Mouse (Mus musculus): ENCODE results near the gene Zkscan4. TPM values are rescaled to one million over a fixed set of nuclear protein-coding genes. Genes with fewer than 3 reads are reported as not detected.

Gene Zkscan4
- not detected in 4 replicates for total RNA-seq (2023; ENCODE audit: inconsistent age)

DNA sequence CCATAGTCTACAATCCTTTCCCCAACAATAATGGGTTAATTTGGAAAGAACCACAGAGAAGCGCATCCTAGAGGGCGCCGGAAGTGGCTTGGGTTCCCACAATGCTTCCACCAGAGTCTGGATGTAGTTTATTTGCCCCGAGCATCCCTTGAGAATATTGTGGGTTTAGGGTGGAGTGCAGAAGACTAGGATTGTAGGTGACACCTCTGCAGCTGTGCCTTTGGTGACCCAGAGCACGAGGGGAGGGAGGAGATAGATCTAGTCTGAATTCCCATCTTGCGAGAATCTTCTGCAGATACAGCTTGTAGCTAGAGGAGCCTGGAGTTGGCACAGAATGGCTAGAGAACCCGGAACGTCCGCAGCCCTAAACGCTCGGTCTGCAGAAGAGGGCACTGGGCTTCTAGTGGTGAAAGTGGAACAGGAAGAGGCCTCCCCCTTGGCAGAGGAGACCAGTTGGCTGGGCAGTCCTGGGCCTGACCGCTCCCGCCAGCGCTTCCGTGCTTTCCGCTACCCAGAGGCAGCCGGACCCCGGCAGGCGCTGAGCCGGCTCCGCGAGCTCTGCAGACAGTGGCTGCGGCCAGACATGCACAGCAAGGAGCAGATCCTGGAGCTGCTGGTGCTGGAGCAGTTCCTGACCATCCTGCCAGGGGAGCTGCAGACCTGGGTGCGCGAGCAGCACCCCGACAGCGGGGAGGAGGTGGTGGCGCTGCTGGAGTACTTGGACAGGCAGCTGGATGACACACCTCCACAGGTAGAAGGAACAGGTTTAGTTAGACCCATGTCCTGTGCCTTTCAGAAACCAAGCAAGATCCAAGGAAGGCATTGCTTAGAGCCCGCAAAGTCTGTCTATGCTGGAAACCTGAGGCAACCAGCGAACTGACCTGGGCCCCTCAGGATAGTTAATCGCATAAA, at the start of gene Zkscan4, which contains the start of gene Gm10065:
Gene Zkscan4, plus strand, starts transcription at position 149 of the 912 bp plus-strand sequence.
Gene Gm10065, minus strand, starts transcription at position 683 of the 912 bp plus-strand sequence.

GRCm38 (mm10) chr13:21440503-21441206, 38.1 kb upstream of the Zkscan4 start, which contains the start of gene Pgbd1:
Gene Pgbd1 (minus strand): TSS chr13:21441058.

GRCm38 (mm10) chr13:21453449-21453848, 25.3 kb upstream of the Zkscan4 start, which contains the start of gene Zscan26:
Gene Zscan26 (minus strand): TSS chr13:21453730.

GRCm38 (mm10) chr13:21468061-21469019, 10.4 kb upstream of the Zkscan4 start, which contains the start of gene Nkapl:
Gene Nkapl (minus strand): TSS chr13:21468509.

GRCm38 (mm10) chr13:21495080-21495479, 16.4 kb downstream of the Zkscan4 start, which contains the start of gene AK157302:
Gene AK157302 (plus strand): TSS chr13:21495223.

DNA sequence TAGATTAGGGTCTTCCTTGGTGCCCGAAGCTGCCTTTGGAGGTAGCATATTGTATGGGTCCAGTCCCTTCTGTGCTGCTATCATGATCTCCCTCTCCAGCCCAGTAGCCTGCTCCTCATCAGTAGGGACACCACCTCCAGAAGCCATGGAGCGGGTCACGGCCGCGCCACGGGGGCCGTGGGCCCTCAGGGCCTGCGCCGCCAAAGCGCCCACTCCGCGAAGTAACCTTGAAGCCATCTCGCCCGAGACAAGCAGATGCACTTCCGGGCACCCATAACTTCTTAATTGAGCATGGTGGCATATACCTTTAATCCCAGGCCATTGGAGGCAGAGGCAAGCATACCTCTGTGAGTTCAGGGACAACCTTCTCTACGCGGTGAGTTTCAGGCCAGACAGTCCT, 22.5 kb downstream of the Zkscan4 start, which contains the start of gene Gm11273:
Gene Gm11273, minus strand, starts transcription at position 237 of the 400 bp plus-strand sequence.

DNA sequence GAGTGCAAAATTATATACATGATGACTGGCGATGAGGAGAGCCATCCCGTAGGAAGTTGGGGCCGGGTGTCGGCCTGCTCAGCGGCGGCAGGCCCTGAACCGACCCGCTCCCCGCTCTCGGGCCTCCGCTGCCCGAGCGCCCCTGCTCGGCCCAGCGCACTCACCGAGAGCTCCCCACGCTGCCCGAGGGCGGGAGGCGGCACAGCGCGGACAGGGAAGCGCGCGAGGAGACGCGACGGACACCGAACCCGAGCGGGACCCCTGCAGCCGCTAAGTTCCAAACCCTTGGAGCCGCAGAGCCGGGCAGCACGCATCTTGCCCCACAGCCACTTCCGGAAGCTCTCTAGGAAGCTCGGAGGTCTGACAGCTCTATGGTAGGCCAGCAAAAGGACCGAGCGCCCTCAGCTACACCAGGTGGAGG, 52.1 kb downstream of the Zkscan4 start, which contains the start of gene Zkscan8:
Gene Zkscan8, minus strand, starts transcription at position 340 of the 421 bp plus-strand sequence.

Other genes starting within 250 kb of the Zkscan4 start
- gene Gpx5, start 186.2 kb upstream of the Zkscan4 start, total RNA-seq (2023; ENCODE audit: inconsistent age) = not detected in 4 replicates
- gene Gpx6, start 166.8 kb upstream of the Zkscan4 start, total RNA-seq (2023; ENCODE audit: inconsistent age) = not detected in 4 replicates
- not detected in 4 replicates for gene Olfr1367, start 132.0 kb upstream of the Zkscan4 start, total RNA-seq (2023; ENCODE audit: inconsistent age)
- 1.7 to 2.2 TPM (median 1.8 TPM) in 4 replicates for gene Zscan12, start 116.1 kb upstream of the Zkscan4 start, total RNA-seq (2023; ENCODE audit: inconsistent age)
- gene Zkscan3, start 76.2 kb upstream of the Zkscan4 start, total RNA-seq (2023; ENCODE audit: inconsistent age) = 53.7 to 61.2 TPM (median 58.4 TPM) in 4 replicates
- 0.19 to 0.39 TPM (median 0.24 TPM) in 3 of 4 replicates, not detected in the other for gene Pgbd1, start 37.8 kb upstream of the Zkscan4 start, total RNA-seq (2023; ENCODE audit: inconsistent age)
- gene Zscan26, start 25.2 kb upstream of the Zkscan4 start, total RNA-seq (2023; ENCODE audit: inconsistent age) = 36.7 to 39.7 TPM (median 37.9 TPM) in 4 replicates
- gene Nkapl, start 10.4 kb upstream of the Zkscan4 start, total RNA-seq (2023; ENCODE audit: inconsistent age) = not detected in 4 replicates
- gene Gm10065, start 534 bp downstream of the Zkscan4 start, total RNA-seq (2023; ENCODE audit: inconsistent age) = not detected in 4 replicates
- 3.9 to 5.8 TPM (median 5.4 TPM) in 4 replicates for gene AK157302, start 16.3 kb downstream of the Zkscan4 start, total RNA-seq (2023; ENCODE audit: inconsistent age)
- gene Gm11273, start 22.5 kb downstream of the Zkscan4 start, total RNA-seq (2023; ENCODE audit: inconsistent age) = 17.1 to 23.9 TPM (median 22.6 TPM) in 4 replicates
- gene Zkscan8, start 52.2 kb downstream of the Zkscan4 start, total RNA-seq (2023; ENCODE audit: inconsistent age) = 11.4 to 14.0 TPM (median 12.5 TPM) in 4 replicates
- gene Olfr1366, start 63.9 kb downstream of the Zkscan4 start, total RNA-seq (2023; ENCODE audit: inconsistent age) = not detected in 4 replicates
- gene Olfr1535, start 81.0 kb downstream of the Zkscan4 start, total RNA-seq (2023; ENCODE audit: inconsistent age) = not detected in 4 replicates
- gene Olfr1364, start 102.9 kb downstream of the Zkscan4 start, total RNA-seq (2023; ENCODE audit: inconsistent age) = not detected in 4 replicates
- not detected in 4 replicates for gene Olfr1362, start 135.1 kb downstream of the Zkscan4 start, total RNA-seq (2023; ENCODE audit: inconsistent age)
- not detected in 4 replicates for gene Olfr11, start 163.6 kb downstream of the Zkscan4 start, total RNA-seq (2023; ENCODE audit: inconsistent age)
- not detected in 4 replicates for gene Olfr1361, start 184.5 kb downstream of the Zkscan4 start, total RNA-seq (2023; ENCODE audit: inconsistent age)
- gene Olfr1360, start 198.5 kb downstream of the Zkscan4 start, total RNA-seq (2023; ENCODE audit: inconsistent age) = not detected in 4 replicates
- not detected in 4 replicates for gene Olfr1359, start 219.2 kb downstream of the Zkscan4 start, total RNA-seq (2023; ENCODE audit: inconsistent age)
- gene Hist1h2bl, start 237.2 kb downstream of the Zkscan4 start, total RNA-seq (2023; ENCODE audit: inconsistent age) = 101 to 134 TPM (median 110 TPM) in 4 replicates
- 57.4 to 111 TPM (median 95.3 TPM) in 4 replicates for gene Hist1h2ai, start 237.5 kb downstream of the Zkscan4 start, total RNA-seq (2023; ENCODE audit: inconsistent age)
- 119 to 230 TPM (median 147 TPM) in 4 replicates for gene Hist1h3h, start 238.8 kb downstream of the Zkscan4 start, total RNA-seq (2023; ENCODE audit: inconsistent age)
- gene Hist1h2bm, start 243.1 kb downstream of the Zkscan4 start, total RNA-seq (2023; ENCODE audit: inconsistent age) = 10.5 to 15.1 TPM (median 12.2 TPM) in 4 replicates